In the genomic region with DNA sequence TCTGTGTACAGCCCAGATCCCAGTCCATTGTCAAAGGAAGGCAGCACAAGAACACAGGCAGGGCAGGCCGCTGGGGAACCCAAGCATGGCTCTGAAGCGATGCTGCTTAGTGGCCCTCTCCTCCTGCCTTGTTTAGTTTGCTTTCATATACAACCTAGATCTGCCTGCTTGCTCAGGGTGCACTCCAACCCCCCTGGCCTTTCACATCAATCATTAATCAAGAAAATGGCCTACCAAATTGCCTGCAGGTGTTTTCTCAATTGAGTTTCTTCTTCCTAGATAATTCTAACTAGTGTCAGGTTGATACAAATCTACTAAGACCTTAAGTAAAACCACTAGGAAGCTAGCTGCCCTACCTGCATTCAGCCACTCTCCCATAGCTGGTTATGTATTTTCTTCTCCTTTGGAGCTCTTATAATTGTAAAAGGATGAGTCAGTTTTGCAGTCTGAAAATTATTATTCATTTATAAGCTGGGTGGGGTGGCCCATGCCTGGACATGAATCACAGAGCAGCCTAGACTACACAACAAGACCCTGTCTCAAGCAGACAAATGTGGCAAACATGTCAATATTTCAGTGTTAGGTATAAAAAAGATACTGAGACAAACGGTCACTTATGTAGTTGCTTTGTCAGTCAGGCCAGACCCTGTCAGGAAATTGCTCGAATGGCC, we compare ENCODE assay signal across 10 mouse cellular contexts. TPM values are rescaled to one million over a fixed set of nuclear protein-coding genes. Genes with fewer than 3 reads are reported as not detected.
DNase-seq lines count a peak whose midpoint lies in the region; ATAC-seq and TF ChIP-seq lines count a peak whose summit lies in the region.
"Had no signal": no experiment of that assay in that cellular context is flagged by ENCODE, and none has a peak within 500 bp of the region (broad histone marks: within the 10 kb centered on the region; RNA-seq: fewer than 3 reads in every experiment).

No protein-coding gene starts in this region.

- no peak for TF ChIP-seq POLR2A in ES-Bruce4 (IDR thresholded peaks at IDR 0.05; ENCODE audit: insufficient read depth, low read length)

- peaks cover 65% of the 10 kb centered on the region for H3K4me1 ChIP-seq in heart, embryonic 13.5 days
- H3K4me1 ChIP-seq in ES-Bruce4 (ENCODE audit: control insufficient read depth, insufficient read depth, low read length) = no peaks in the 10 kb centered on the region
- H3K4me1 ChIP-seq in embryonic facial prominence, embryonic 15.5 days = peaks cover 35% of the 10 kb centered on the region
- H3K4me1 ChIP-seq in limb, embryonic 12.5 days (replicated peaks) = peaks cover 40% of the 10 kb centered on the region
- H3K4me1 ChIP-seq: neural tube, embryonic 12.5 days had no signal

- no peak for DNase-seq in heart, adult 9 months (ENCODE audit: low spot score in 2 of 2)
- no peak for DNase-seq in right cerebral cortex, postnatal 14 days
- no peak for DNase-seq in thymus, postnatal 10 days (ENCODE audit: low spot score in 2 of 2)
- DNase-seq in layer of hippocampus, postnatal 10 days (ENCODE audit: low spot score in 2 of 2) = no peak
- DNase-seq: lung, postnatal 4 days had no signal

- no peak for TF ChIP-seq EP300 in ES-Bruce4 (IDR thresholded peaks at IDR 0.05; ENCODE audit: insufficient read depth, low read depth, low read length)

- H3K36me3 ChIP-seq in heart, embryonic 13.5 days = peaks cover 6% of the 10 kb centered on the region
- H3K36me3 ChIP-seq in ES-Bruce4 (ENCODE audit: control insufficient read depth, insufficient read depth, low read length, poor library complexity, severe bottlenecking) = 0 out of 2 replicates have a peak, but pooled peaks cover 2% of the 10 kb centered on the region
- H3K36me3 ChIP-seq in embryonic facial prominence, embryonic 15.5 days = no peaks in the 10 kb centered on the region
- H3K36me3 ChIP-seq in limb, embryonic 12.5 days = no peaks in the 10 kb centered on the region
- H3K36me3 ChIP-seq: neural tube, embryonic 12.5 days had no signal

- H3K27ac ChIP-seq in heart, embryonic 13.5 days (replicated peaks) = peak overlapping the region; percentile 89
- H3K27ac ChIP-seq in ES-Bruce4 (ENCODE audit: insufficient read depth, low read length) = peak overlapping the region; percentile 96
- peak overlapping the region; percentile 95 for H3K27ac ChIP-seq in embryonic facial prominence, embryonic 15.5 days (replicated peaks)
- peak overlapping the region; percentile 95 for H3K27ac ChIP-seq in limb, embryonic 12.5 days
- H3K27ac ChIP-seq: neural tube, embryonic 12.5 days had no signal

- H3K4me3 ChIP-seq in heart, embryonic 13.5 days = no peak overlapping the region
- no peak overlapping the region for H3K4me3 ChIP-seq in ES-Bruce4 (ENCODE audit: low read depth, low read length)
- no peak overlapping the region for H3K4me3 ChIP-seq in embryonic facial prominence, embryonic 15.5 days (replicated peaks)
- no peak overlapping the region for H3K4me3 ChIP-seq in limb, embryonic 12.5 days (replicated peaks)
- H3K4me3 ChIP-seq: neural tube, embryonic 12.5 days had no signal

- no peaks in the 10 kb centered on the region for H3K27me3 ChIP-seq in heart, embryonic 13.5 days (replicated peaks)
- no peaks in the 10 kb centered on the region for H3K27me3 ChIP-seq in ES-Bruce4 (ENCODE audit: control insufficient read depth, insufficient read depth, low read length, poor library complexity, severe bottlenecking)
- no peaks in the 10 kb centered on the region for H3K27me3 ChIP-seq in embryonic facial prominence, embryonic 15.5 days
- no peaks in the 10 kb centered on the region for H3K27me3 ChIP-seq in limb, embryonic 12.5 days
- H3K27me3 ChIP-seq: neural tube, embryonic 12.5 days had no signal

- ATAC-seq in heart, embryonic 13.5 days (ENCODE audit: extremely low read depth, insufficient number of reproducible peaks, low FRiP score, low TSS enrichment) = no peak
- ATAC-seq in embryonic facial prominence, embryonic 15.5 days (ENCODE audit: insufficient number of reproducible peaks, low FRiP score, low TSS enrichment, low read depth) = no peak
- ATAC-seq in limb, embryonic 12.5 days (ENCODE audit: insufficient number of reproducible peaks, insufficient read depth, low FRiP score, low TSS enrichment, low read depth) = 0 out of 2 replicates have a peak, but pooled peaks have one; percentile 20

- H3K9me3 ChIP-seq in heart, embryonic 13.5 days = no peaks in the 10 kb centered on the region
- H3K9me3 ChIP-seq in ES-Bruce4 (replicated peaks; ENCODE audit: control insufficient read depth, insufficient read depth, low read length, poor library complexity, severe bottlenecking) = no peaks in the 10 kb centered on the region
- no peaks in the 10 kb centered on the region for H3K9me3 ChIP-seq in embryonic facial prominence, embryonic 15.5 days (replicated peaks)
- H3K9me3 ChIP-seq in limb, embryonic 12.5 days = no peaks in the 10 kb centered on the region
- H3K9me3 ChIP-seq: neural tube, embryonic 12.5 days had no signal

- peak overlapping the region; percentile 48 for H3K4me2 ChIP-seq in heart, embryonic 13.5 days
- H3K4me2 ChIP-seq in embryonic facial prominence, embryonic 15.5 days (replicated peaks) = 0 out of 2 replicates have a peak overlapping the region, but pooled peaks have one; percentile 18
- H3K4me2 ChIP-seq in limb, embryonic 12.5 days = peak overlapping the region; percentile 36
- H3K4me2 ChIP-seq: neural tube, embryonic 12.5 days had no signal

- TF ChIP-seq CTCF in ES-Bruce4 (IDR thresholded peaks at IDR 0.05; ENCODE audit: low read depth, low read length) = no peak

- H3K9ac ChIP-seq in heart, embryonic 13.5 days = peak overlapping the region; percentile 61
- H3K9ac ChIP-seq in ES-Bruce4 (ENCODE audit: low read depth, poor library complexity, severe bottlenecking) = peak overlapping the region; percentile 25; the same call in 1 of the 2 replicates
- no peak overlapping the region for H3K9ac ChIP-seq in embryonic facial prominence, embryonic 15.5 days
- H3K9ac ChIP-seq in limb, embryonic 12.5 days (replicated peaks) = no peak overlapping the region; the same call in 1 of the 2 replicates
- H3K9ac ChIP-seq: neural tube, embryonic 12.5 days had no signal

- 54% methylated on average over 4 of the region's 4 CpGs for WGBS in heart, embryonic 13.5 days
- whole genome bisulfite sequencing in embryonic facial prominence, embryonic 15.5 days = 24% methylated on average over 4 of the region's 4 CpGs
- WGBS in limb, embryonic 12.5 days = 42% methylated on average over 4 of the region's 4 CpGs

RNA-seq across cellular contexts. Expression of a gene that starts 35.2 kb away (rescaled TPM):
- polyA plus RNA-seq in heart, embryonic 13.5 days (2015; fragmentation: Nextera tagmentation; extraction: Ambion mirVana) = 242 and 253 TPM in 2 replicates
- polyA plus RNA-seq in ES-Bruce4 (2011; ENCODE audit: insufficient read depth, insufficient read length, low read depth, missing spikeins) = 110 and 117 TPM in 2 replicates
- polyA plus RNA-seq in embryonic facial prominence, embryonic 15.5 days (2015; fragmentation: Nextera tagmentation; extraction: Ambion mirVana) = 138 and 139 TPM in 2 replicates
- polyA plus RNA-seq in limb, embryonic 12.5 days (2016; fragmentation: Nextera tagmentation; extraction: Ambion mirVana) = 155 TPM in 2 replicates
- 10 to 100 TPM; 70.3 to 70.6 TPM for total RNA-seq in layer of hippocampus, postnatal 10 days (2021)

RNA-seq across cellular contexts. Expression of a gene that starts 35.2 kb away (rescaled TPM):
- polyA plus RNA-seq in heart, embryonic 13.5 days (2015; fragmentation: Nextera tagmentation; extraction: Ambion mirVana) = 59.6 and 64.6 TPM in 2 replicates
- polyA plus RNA-seq in ES-Bruce4 (2011; ENCODE audit: insufficient read depth, insufficient read length, low read depth, missing spikeins) = 103 and 107 TPM in 2 replicates
- 63.5 and 68.1 TPM in 2 replicates for polyA plus RNA-seq in embryonic facial prominence, embryonic 15.5 days (2015; fragmentation: Nextera tagmentation; extraction: Ambion mirVana)
- polyA plus RNA-seq in limb, embryonic 12.5 days (2016; fragmentation: Nextera tagmentation; extraction: Ambion mirVana) = 75.0 and 79.9 TPM in 2 replicates
- 10 to 100 TPM; 81.8 to 86.9 TPM for total RNA-seq in layer of hippocampus, postnatal 10 days (2021)

Comparison
In these comparisons a context has a peak if more than half of its experiments do, and no peak if none do; other contexts are left out.
1. H3K9ac ChIP-seq: peak in heart, embryonic 13.5 days (single experiment) and ES-Bruce4 (single experiment); none in embryonic facial prominence, embryonic 15.5 days (single experiment) and limb, embryonic 12.5 days (single experiment).
2. Peak in every context shown above with its lines, with median percentiles within 50 percentile points of each other: H3K27ac ChIP-seq and H3K4me2 ChIP-seq.